Mouse (Mus musculus) NIH3T3 (cell line): ENCODE results near the gene Chst4.
A peak's percentile ranks its signal among the peaks of the same experiment; 100 is the strongest.
"Not testable (repeated sequence)": the region's sequence is repeated elsewhere in the genome, so short reads cannot be mapped to it uniquely, and the experiment has no call there.

Experiments used
- DNase-seq: peaks from one replicate; pipeline ENCODE4 v3.0.0-alpha.2; 2012; ENCODE audit warnings: low read depth

Gene Chst4

GRCm38 (mm10) chr8:110039659-110040058 is at the start of gene Chst4:
TSS of gene Chst4 (minus strand) at chr8:110039740.
- no peak for DNase-seq

GRCm38 (mm10) chr8:110082416-110083105 is 43.0 kb upstream of the Chst4 start:
- no peak for DNase-seq

GRCm38 (mm10) chr8:110079282-110080221 is 40.0 kb upstream of the Chst4 start, which contains the start of gene Zfp612:
TSS of gene Zfp612 (plus strand) at chr8:110079746.
- DNase-seq, result no peak

GRCm38 (mm10) chr8:110074496-110074895 is 35.0 kb upstream of the Chst4 start:
- no peak for DNase-seq

GRCm38 (mm10) chr8:110071600-110071999 is 32.1 kb upstream of the Chst4 start:
- peak; percentile 89 for DNase-seq

GRCm38 (mm10) chr8:110069706-110070105 is 30.2 kb upstream of the Chst4 start:
- DNase-seq, result no peak

- DNase-seq, result no peak
These were observed 26.1 kb upstream of the Chst4 start for GRCm38 (mm10) chr8:110065676-110066075.

- no peak for DNase-seq
These were observed 25.2 kb upstream of the Chst4 start for GRCm38 (mm10) chr8:110064606-110065365.

- no peak for DNase-seq
These were observed 24.6 kb upstream of the Chst4 start for GRCm38 (mm10) chr8:110064161-110064560.

- DNase-seq, result no peak
These were observed 18.7 kb upstream of the Chst4 start for GRCm38 (mm10) chr8:110058207-110058606.

- no peak for DNase-seq
These were observed 11.7 kb upstream of the Chst4 start for GRCm38 (mm10) chr8:110051208-110051607.

- DNase-seq, result peak; percentile 27
These were observed 969 bp upstream of the Chst4 start for GRCm38 (mm10) chr8:110040509-110040908.

GRCm38 (mm10) chr8:110039216-110039615 is 324 bp downstream of the Chst4 start:
- DNase-seq, result peak; percentile 44

- no peak for DNase-seq
These were observed 3.4 kb downstream of the Chst4 start for GRCm38 (mm10) chr8:110036156-110036555.

- no peak for DNase-seq
These were observed 5.2 kb downstream of the Chst4 start for GRCm38 (mm10) chr8:110034331-110034730.

- not testable (repeated sequence) for DNase-seq
These were observed 5.8 kb downstream of the Chst4 start for GRCm38 (mm10) chr8:110033771-110034170.

GRCm38 (mm10) chr8:110022768-110023344 is 16.7 kb downstream of the Chst4 start:
- no peak for DNase-seq

- no peak for DNase-seq
These were observed 17.5 kb downstream of the Chst4 start for GRCm38 (mm10) chr8:110022081-110022480.

- peak; percentile 69 for DNase-seq
These were observed 28.7 kb downstream of the Chst4 start for GRCm38 (mm10) chr8:110010868-110011267.

- no peak for DNase-seq
These were observed 30.5 kb downstream of the Chst4 start for GRCm38 (mm10) chr8:110008995-110009446.

GRCm38 (mm10) chr8:110008228-110008994 is 31.1 kb downstream of the Chst4 start:
- DNase-seq, result no peak
